Mouse (Mus musculus) kidney, embryonic 16.5 days (tissue): Measurements from ENCODE around the gene Snd1. TPM values are rescaled to one million over a fixed set of nuclear protein-coding genes. Genes with fewer than 3 reads are reported as not detected.

Experiments used
- ATAC-seq: fragments of 200-750 bp; cut with Nextera tagmentation; 2 replicates; pipeline ENCODE4 v1.8.0; 2017; ENCODE audit warnings: moderate TSS enrichment; ENCODE audit not compliant: low FRiP score, low TSS enrichment
- H3K27ac ChIP-seq: fragments of 300-500 bp; sonication (generic); 2 replicates; pipeline ENCODE4 v1.5.1; 2014; ENCODE audit warnings: low read length
- H3K27me3 ChIP-seq: fragments of 300-500 bp; sonication (generic); 2 replicates; pipeline ENCODE4 v1.6.1; 2014; ENCODE audit warnings: low read length, control low read depth, mixed read lengths; ENCODE audit not compliant: insufficient read depth
- H3K36me3 ChIP-seq: fragments of 300-500 bp; sonication (generic); 2 replicates; pipeline ENCODE4 v1.6.1; 2014; ENCODE audit warnings: low read length, control low read depth, mixed read lengths; ENCODE audit not compliant: insufficient read depth
- H3K4me1 ChIP-seq: fragments of 300-500 bp; sonication (generic); 2 replicates; pipeline ENCODE4 v1.6.1; 2014; ENCODE audit warnings: low read length, control low read depth, mixed read lengths; ENCODE audit not compliant: insufficient read depth
- H3K4me2 ChIP-seq: fragments of 300-500 bp; sonication (generic); replicated peaks from 2 replicates; pipeline ENCODE4 v1.6.1; 2014; ENCODE audit warnings: low read depth, low read length
- H3K4me3 ChIP-seq: fragments of 300-500 bp; sonication (generic); 2 replicates; pipeline ENCODE4 v1.5.1; 2014; ENCODE audit warnings: mild to moderate bottlenecking, low read length
- H3K9ac ChIP-seq: fragments of 300-500 bp; sonication (generic); replicated peaks from 2 replicates; pipeline ENCODE4 v1.6.1; 2014; ENCODE audit warnings: low read length
- H3K9me3 ChIP-seq: fragments of 300-500 bp; sonication (generic); 2 replicates; pipeline ENCODE4 v1.6.1; 2016; ENCODE audit warnings: low read length, control low read depth
- WGBS: fragments of 180-500 bp; shearing (Covaris S2); extraction: QIAGEN DNeasy Blood & Tissue Kit; methylation state at CpG from one replicate; pipeline ENCODE4 v1.1.7; 2014; 5-methylcytosine and 5-hydroxymethylcytosine counted together
- polyA plus RNA-seq: library from polyadenylated mRNA; unstranded; fragments of >200 nt; fragmentation: Nextera tagmentation; extraction: Ambion mirVana; gene quantifications from 2 replicates; pipeline ENCODE4 v1.2.1, GENCODE M21; 2015

Gene Snd1
- polyA plus RNA-seq, 1 experiment from 2014 or later: 136 TPM

GRCm38 (mm10) chr6:28947254-28947653 is 472.3 kb downstream of the Snd1 start:
- Histone ChIP-seq H3K27me3 (no peaks in the 10 kb centered on the region), H3K27ac (no peak overlapping the region), H3K4me1 (no peaks in the 10 kb centered on the region), H3K9ac (no peak overlapping the region), H3K4me3 (no peak overlapping the region), H3K36me3 (no peaks in the 10 kb centered on the region), H3K9me3 (no peaks in the 10 kb centered on the region), H3K4me2 (no peak overlapping the region)
- ATAC-seq: no peak
- 49% methylated on average over 9 of the region's 9 CpGs for WGBS

- 16% methylated on average over 12 of the region's 12 CpGs for WGBS
- peak; percentile 39; the same call in 1 of the 2 replicates for ATAC-seq
- H3K9me3 ChIP-seq: no peaks in the 10 kb centered on the region
Measured at GRCm38 (mm10) chr6:28949269-28949668, 474.3 kb downstream of the Snd1 start.

GRCm38 (mm10) chr6:28955581-28955980 is 480.6 kb downstream of the Snd1 start:
- H3K4me2 ChIP-seq: no peak overlapping the region
- H3K27ac ChIP-seq: no peak overlapping the region
- no peaks in the 10 kb centered on the region for H3K36me3 ChIP-seq
- 0 out of 2 replicates have a peak, but pooled peaks cover 3% of the 10 kb centered on the region for H3K27me3 ChIP-seq
- WGBS: 19% methylated on average over 11 of the region's 11 CpGs
- H3K4me1 ChIP-seq: 0 out of 2 replicates have a peak, but pooled peaks cover 3% of the 10 kb centered on the region
- no peaks in the 10 kb centered on the region for H3K9me3 ChIP-seq
- H3K4me3 ChIP-seq: no peak overlapping the region
- no peak for ATAC-seq
- no peak overlapping the region for H3K9ac ChIP-seq

More at GRCm38 (mm10) chr6:28949269-28949668, 474.3 kb downstream of the Snd1 start:
- no peaks in the 10 kb centered on the region for H3K36me3 ChIP-seq
- no peak overlapping the region for H3K27ac ChIP-seq
- H3K9ac ChIP-seq: no peak overlapping the region
- no peaks in the 10 kb centered on the region for H3K27me3 ChIP-seq
- H3K4me2 ChIP-seq: no peak overlapping the region
- 0 out of 2 replicates have a peak, but pooled peaks cover 2% of the 10 kb centered on the region for H3K4me1 ChIP-seq
- no peak overlapping the region for H3K4me3 ChIP-seq

GRCm38 (mm10) chr6:28957486-28957885 is 482.5 kb downstream of the Snd1 start:
- Histone ChIP-seq H3K4me2 (no peak overlapping the region), H3K4me3 (no peak overlapping the region), H3K27ac (no peak overlapping the region), H3K27me3 (0 out of 2 replicates have a peak, but pooled peaks cover 3% of the 10 kb centered on the region), H3K9me3 (no peaks in the 10 kb centered on the region), H3K36me3 (no peaks in the 10 kb centered on the region), H3K4me1 (0 out of 2 replicates have a peak, but pooled peaks cover 3% of the 10 kb centered on the region), H3K9ac (no peak overlapping the region)
- 55% methylated on average over 10 of the region's 10 CpGs for WGBS
- ATAC-seq: no peak

GRCm38 (mm10) chr6:28963178-28963577 is 488.2 kb downstream of the Snd1 start:
- H3K4me1 ChIP-seq: no peaks in the 10 kb centered on the region; the same call in 1 of the 2 replicates
- no peaks in the 10 kb centered on the region for H3K9me3 ChIP-seq
- H3K27me3 ChIP-seq: 0 out of 2 replicates have a peak, but pooled peaks cover 3% of the 10 kb centered on the region
- ATAC-seq: no peak
- H3K36me3 ChIP-seq: no peaks in the 10 kb centered on the region
- no peak overlapping the region for H3K9ac ChIP-seq
- H3K4me2 ChIP-seq: no peak overlapping the region
- no peak overlapping the region for H3K27ac ChIP-seq
- WGBS: 36% methylated on average over 5 of the region's 5 CpGs
- H3K4me3 ChIP-seq: no peak overlapping the region

GRCm38 (mm10) chr6:28965264-28965663 is 490.3 kb downstream of the Snd1 start:
- no peaks in the 10 kb centered on the region; the same call in 1 of the 2 replicates for H3K4me1 ChIP-seq
- no peaks in the 10 kb centered on the region for H3K9me3 ChIP-seq
- H3K4me2 ChIP-seq: no peak overlapping the region
- ATAC-seq: no peak
- no peak overlapping the region for H3K9ac ChIP-seq
- H3K36me3 ChIP-seq: no peaks in the 10 kb centered on the region
- no peaks in the 10 kb centered on the region for H3K27me3 ChIP-seq
- H3K4me3 ChIP-seq: no peak overlapping the region
- no peak overlapping the region for H3K27ac ChIP-seq
- WGBS: 58% methylated on average over 8 of the region's 8 CpGs

GRCm38 (mm10) chr6:28969615-28970014 is 494.7 kb downstream of the Snd1 start:
- Histone ChIP-seq H3K4me3 (no peak overlapping the region), H3K4me2 (no peak overlapping the region), H3K36me3 (no peaks in the 10 kb centered on the region), H3K27ac (no peak overlapping the region), H3K9me3 (no peaks in the 10 kb centered on the region), H3K27me3 (no peaks in the 10 kb centered on the region), H3K9ac (no peak overlapping the region), H3K4me1 (no peaks in the 10 kb centered on the region)
- WGBS: 35% methylated on average over 5 of the region's 5 CpGs
- no peak for ATAC-seq

- H3K27ac ChIP-seq: no peak overlapping the region
- 63% methylated on average over 4 of the region's 4 CpGs for WGBS
Measured at GRCm38 (mm10) chr6:28970711-28971110, 495.8 kb downstream of the Snd1 start.

GRCm38 (mm10) chr6:28974498-28974897 is 499.6 kb downstream of the Snd1 start:
- ATAC-seq: no peak
- no peaks in the 10 kb centered on the region for H3K9me3 ChIP-seq
- H3K27ac ChIP-seq: no peak overlapping the region
- no peak overlapping the region for H3K4me2 ChIP-seq
- WGBS: 89% methylated on average over 3 of the region's 3 CpGs
- H3K4me1 ChIP-seq: no peaks in the 10 kb centered on the region
- H3K9ac ChIP-seq: no peak overlapping the region
- peaks cover 2% of the 10 kb centered on the region; the same call in 1 of the 2 replicates for H3K27me3 ChIP-seq
- H3K36me3 ChIP-seq: no peaks in the 10 kb centered on the region
- H3K4me3 ChIP-seq: no peak overlapping the region

More at GRCm38 (mm10) chr6:28970711-28971110, 495.8 kb downstream of the Snd1 start:
- ATAC-seq: no peak
- H3K27me3 ChIP-seq: no peaks in the 10 kb centered on the region
- H3K9ac ChIP-seq: no peak overlapping the region
- H3K4me2 ChIP-seq: no peak overlapping the region
- H3K4me1 ChIP-seq: no peaks in the 10 kb centered on the region
- no peaks in the 10 kb centered on the region for H3K9me3 ChIP-seq
- no peak overlapping the region for H3K4me3 ChIP-seq
- no peaks in the 10 kb centered on the region for H3K36me3 ChIP-seq

- ATAC-seq: no peak
- no peak overlapping the region for H3K27ac ChIP-seq
- H3K4me1 ChIP-seq: peaks cover 1% of the 10 kb centered on the region; the same call in 1 of the 2 replicates
- H3K4me2 ChIP-seq: no peak overlapping the region
- no peak overlapping the region for H3K9ac ChIP-seq
- 91% methylated on average over 1 of the region's 1 CpGs for WGBS
- no peaks in the 10 kb centered on the region for H3K36me3 ChIP-seq
- peaks cover 8% of the 10 kb centered on the region; the same call in 1 of the 2 replicates for H3K27me3 ChIP-seq
- no peak overlapping the region for H3K4me3 ChIP-seq
- H3K9me3 ChIP-seq: no peaks in the 10 kb centered on the region
Measured at GRCm38 (mm10) chr6:28975106-28975505, 500.2 kb downstream of the Snd1 start.
